Mouse (Mus musculus) liver, adult (tissue): ENCODE results near the gene Polr1a.

ENCODE experiments used
- GATA4 ChIP-seq: IDR thresholded peaks from 2 replicates; pipeline ENCODE4 v1.6.1; 2014; ENCODE audit warnings: mild to moderate bottlenecking, low read length; ENCODE audit not compliant: insufficient replicate concordance

Gene Polr1a

DNA sequence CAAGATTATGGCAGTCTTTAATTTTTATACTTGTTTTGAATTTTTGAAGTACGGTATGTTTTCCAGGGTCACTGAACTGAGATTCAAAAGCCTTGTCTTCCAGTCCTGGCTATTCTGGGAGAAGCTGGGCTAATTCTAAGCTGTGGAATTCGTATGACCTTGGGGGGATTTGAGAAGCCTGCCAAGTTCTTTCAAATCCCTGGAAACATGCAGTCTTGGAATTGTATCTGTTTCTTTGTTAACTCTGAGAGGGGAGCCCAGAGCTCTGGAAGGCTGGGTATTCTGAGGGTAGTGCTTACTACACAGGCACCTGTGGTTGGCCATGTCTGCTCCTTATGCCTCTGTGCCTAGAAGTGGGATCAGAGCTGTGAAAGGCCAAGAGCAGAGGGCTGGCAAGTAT, 26.9 kb downstream of the Polr1a start:
- TF ChIP-seq GATA4 = no peak

- no peak for TF ChIP-seq GATA4
These were observed 32.1 kb downstream of the Polr1a start for GRCm38 (mm10) chr6:71940912-71941311.

DNA sequence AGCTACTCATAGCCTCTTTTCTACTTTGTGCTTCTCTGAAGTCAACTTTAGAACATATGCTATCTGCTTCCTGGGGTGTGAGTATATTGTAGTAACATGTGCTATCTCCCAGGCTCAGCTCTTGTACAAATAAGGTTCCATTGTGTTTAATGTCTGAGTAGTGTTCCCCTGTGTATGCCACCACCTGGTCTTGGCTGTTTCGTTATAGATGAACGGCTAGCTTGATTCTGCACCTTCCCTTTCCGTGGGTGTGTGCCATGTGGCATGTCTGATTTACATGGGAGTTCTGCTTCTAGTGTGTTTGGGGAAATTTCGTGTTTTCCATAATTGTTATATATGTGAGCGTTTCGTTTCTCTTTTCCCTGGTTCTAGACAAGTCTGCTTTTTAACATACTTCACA, 36.2 kb downstream of the Polr1a start:
- TF ChIP-seq GATA4 = no peak

DNA sequence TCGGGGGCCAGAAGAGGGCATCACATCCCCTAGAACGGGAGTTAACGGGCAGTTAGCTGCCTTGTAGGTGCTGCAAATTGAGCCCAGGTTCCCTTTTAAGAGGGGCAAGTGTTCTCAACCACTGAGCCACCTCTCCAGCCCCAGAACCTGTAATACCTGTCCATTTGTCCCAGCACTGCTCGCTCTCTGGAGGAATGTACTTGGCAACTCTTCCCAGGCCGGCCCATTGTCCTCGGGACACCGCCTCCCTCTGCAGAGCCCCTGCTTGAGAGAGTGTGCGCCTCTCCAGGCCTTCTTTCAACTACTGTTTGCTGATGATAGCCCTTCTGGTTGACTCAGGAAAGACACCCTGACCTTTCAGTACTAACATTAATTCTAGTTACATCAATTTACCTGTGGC, 37.3 kb downstream of the Polr1a start:
- no peak for TF ChIP-seq GATA4

DNA sequence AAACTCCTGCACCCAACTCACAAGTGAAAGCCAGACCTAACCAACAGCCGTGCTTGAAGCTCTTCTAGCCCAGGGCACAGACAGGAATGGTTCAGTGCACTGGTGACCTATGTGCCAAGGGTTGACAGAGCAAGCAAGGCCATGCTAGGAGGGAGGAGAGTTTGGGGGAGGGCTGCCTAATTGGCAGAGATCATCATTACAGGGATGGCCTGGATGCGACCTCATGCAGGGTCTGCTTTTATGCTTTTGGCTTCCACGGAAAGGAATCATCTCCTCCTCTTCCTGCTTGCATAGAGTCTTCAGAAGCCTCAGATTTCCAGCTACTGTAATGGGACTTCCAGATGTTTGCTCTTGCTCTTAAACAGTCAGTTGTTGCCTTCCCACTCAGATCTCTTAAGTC, 40.9 kb downstream of the Polr1a start:
- TF ChIP-seq GATA4 = no peak

- TF ChIP-seq GATA4 = peak; percentile 83; the same call in 1 of the 2 replicates
These were observed 41.7 kb downstream of the Polr1a start for GRCm38 (mm10) chr6:71950592-71950991.

- no peak for TF ChIP-seq GATA4
These were observed 42.3 kb downstream of the Polr1a start for GRCm38 (mm10) chr6:71951192-71951591.

DNA sequence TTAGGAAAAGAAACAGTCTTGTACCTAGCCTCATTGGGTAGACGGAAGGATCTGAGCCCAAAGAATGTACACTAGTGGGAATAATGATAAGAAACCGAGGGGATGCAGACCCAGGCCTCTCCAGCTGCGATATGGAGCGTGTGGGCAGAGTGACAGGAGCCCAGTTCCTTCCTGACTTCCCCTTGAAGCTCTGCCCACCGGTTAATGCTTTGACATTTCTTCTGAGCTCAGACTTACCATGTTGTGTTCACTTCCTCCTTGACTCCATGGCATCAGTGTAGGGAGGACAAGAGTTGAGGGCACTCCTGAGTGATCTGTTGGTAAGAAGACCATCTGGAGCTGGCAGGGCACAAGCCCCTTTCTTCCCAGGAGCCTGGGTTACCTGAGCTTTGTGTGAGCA, 53.3 kb downstream of the Polr1a start:
- TF ChIP-seq GATA4 = no peak

DNA sequence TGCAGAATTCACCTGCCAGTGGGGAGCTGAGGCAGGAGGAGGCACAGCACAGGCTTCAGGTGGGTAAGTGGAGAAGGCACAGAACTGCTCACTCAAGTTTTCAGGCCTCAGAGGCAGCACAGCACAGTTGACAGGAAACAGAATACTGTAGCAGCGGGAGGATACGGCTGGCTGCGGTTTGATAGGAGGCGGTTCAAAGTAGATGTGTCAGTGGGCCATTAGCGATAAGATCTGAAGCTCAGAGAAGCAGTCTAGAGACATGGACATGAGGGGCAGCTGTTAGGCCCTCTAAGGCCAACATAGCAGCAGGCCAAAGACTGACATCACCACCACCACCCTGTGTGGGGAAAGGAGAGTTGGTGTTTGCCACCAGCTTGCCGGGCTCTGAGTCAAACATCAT, 53.9 kb downstream of the Polr1a start:
- TF ChIP-seq GATA4 = no peak

DNA sequence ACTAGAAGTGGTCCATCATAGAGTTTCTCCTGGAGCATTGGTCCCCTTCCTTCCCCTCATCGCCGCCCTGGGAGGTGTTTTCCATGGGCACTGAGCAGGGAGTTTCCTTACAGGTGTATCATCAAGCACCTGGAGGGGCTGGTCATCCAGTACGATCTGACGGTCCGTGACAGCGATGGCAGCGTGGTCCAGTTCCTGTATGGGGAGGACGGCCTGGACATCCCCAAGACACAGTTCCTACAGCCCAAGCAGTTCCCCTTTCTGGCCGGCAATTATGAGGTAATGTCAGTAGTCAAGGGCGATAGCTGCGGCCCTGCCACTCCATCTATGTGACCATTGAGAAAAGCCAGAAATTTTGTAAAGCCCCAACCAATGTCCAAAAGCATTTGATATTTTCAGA, 54.7 kb downstream of the Polr1a start:
- no peak for TF ChIP-seq GATA4

- TF ChIP-seq GATA4 = no peak
These were observed 57.9 kb downstream of the Polr1a start for GRCm38 (mm10) chr6:71966683-71967303.

GRCm38 (mm10) chr6:71967847-71968246, 59.0 kb downstream of the Polr1a start:
- no peak for TF ChIP-seq GATA4

DNA sequence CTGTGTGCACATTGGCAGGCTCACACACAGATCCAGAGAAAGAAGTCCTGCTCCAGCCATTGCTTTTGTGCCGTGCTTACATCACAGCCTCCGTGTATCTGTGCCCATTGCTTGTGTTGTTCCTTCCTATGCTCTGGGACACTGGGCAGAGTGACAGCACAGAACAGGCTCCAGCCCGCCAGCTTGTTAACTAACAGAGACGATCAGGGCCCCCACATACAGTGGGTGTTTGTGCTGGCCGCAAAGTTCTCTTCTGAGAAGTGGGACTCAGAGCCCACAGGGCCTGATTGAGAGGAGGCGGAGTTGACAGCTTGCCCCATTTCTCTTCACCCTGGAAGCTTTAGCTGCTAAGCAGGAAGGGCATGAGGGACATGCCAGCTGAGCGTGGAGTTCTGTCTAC, 60.6 kb downstream of the Polr1a start:
- TF ChIP-seq GATA4 = no peak

DNA sequence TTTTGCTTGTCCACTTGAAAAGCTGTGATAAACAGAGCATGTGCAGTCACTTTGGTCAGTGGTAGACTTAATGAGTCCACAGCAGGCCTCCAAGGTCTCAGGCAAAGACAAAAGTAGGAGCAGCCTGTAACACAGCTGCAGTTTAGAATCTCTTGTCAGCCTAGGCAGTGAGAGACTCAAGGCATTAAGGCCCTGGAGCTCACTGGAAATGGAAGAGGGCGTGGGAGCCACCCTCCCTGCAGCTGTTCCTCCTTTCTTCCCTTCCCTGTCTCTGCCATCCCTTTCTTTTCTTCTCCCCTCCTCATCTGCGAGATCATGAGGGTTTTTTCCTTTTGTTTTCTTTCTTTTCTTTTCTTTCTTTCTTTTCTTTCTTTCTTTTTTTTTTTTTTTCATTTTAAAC, 61.3 kb downstream of the Polr1a start:
- TF ChIP-seq GATA4 = no peak

- TF ChIP-seq GATA4 = no peak
These were observed 67.7 kb downstream of the Polr1a start for GRCm38 (mm10) chr6:71976592-71976991.

GRCm38 (mm10) chr6:71980165-71980564, 71.3 kb downstream of the Polr1a start:
- TF ChIP-seq GATA4 = no peak

GRCm38 (mm10) chr6:71980587-71980986, 71.7 kb downstream of the Polr1a start:
- no peak for TF ChIP-seq GATA4
